Mouse (Mus musculus) ES-E14 (cell line): Measurements from ENCODE around the gene Map2k5.

ENCODE experiments used
- HCFC1 ChIP-seq: IDR thresholded peaks from 2 replicates; pipeline ENCODE4 v1.6.1; 2012; ENCODE audit warnings: low read length, inconsistent platforms, borderline replicate concordance; ENCODE audit not compliant: insufficient read depth
- MAFK ChIP-seq: IDR thresholded peaks from 2 replicates; pipeline ENCODE4 v1.6.1; 2014; ENCODE audit warnings: mild to moderate bottlenecking, low read depth, low read length, inconsistent platforms; ENCODE audit not compliant: insufficient read depth

DNA sequence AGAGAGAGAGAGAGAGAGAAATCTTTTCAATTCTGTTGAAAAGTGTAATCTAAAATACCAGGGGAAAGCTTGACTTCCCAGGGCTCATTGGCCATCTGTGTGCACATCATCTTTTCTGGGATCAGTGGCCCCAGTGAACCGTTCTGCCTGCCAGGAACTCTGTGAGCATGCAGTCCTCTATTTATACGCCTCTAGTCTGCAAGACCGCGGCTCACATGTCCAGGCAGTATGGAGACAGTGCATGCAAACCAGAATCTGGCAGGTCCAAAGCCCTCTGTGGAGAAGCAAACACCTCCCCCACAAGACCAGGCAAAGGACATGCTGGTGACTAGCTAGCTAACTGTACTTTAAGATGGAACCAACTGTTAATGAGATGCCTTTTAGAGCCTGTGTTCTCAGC is 41.9 kb downstream of the Map2k5 start:
- TF ChIP-seq HCFC1: no peak
- TF ChIP-seq MAFK: no peak
